Mouse (Mus musculus): Measurements from ENCODE around the gene Triobp.
"Not testable (repeated sequence)": the region's sequence is repeated elsewhere in the genome, so short reads cannot be mapped to it uniquely, and the experiment has no call there.

Gene Triobp

GRCm38 (mm10) chr15:79002036-79002435, 54.5 kb downstream of the Triobp start:
- peak; percentile 69 for DNase-seq

DNA sequence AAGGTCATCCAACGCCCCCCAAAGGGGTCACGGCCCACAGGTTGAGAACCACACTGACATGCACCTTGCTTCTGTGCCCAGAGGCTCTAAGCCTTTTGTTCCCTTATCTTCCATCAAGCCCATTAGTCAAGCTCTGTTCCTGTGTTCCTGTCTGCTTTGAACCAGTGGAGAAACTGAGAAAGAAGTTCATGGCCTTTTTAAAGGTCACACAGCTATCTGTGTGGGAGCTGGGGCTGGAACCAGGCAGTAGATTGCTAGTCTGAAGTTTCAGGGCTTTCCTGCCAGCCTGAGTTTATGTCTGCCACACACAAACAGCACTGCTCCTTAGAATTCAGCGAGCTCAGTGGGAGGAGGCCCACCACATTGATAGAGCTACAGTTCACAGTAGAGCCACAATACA, 55.6 kb downstream of the Triobp start:
- no peak for DNase-seq

DNA sequence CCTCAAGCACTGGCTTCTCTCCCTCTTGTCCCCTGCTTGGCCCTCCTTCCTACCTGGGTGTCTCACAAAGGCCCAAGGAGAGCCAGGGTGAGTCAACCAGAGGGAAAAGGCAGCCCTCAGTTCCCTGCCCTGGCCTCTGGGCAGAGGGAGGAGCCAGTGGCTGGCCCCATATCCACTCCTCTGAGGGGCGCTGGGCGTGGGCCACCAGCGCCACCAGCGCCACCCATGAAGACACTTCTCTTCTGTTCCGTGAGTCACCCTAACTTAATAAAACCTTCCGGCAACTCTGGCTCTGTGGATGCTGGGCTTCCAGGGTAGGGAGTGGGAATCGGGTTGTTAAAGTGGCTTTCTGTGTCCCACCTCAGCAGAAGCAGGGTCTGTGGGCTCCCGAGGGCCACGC, 58.1 kb downstream of the Triobp start:
- no peak for DNase-seq

GRCm38 (mm10) chr15:79006638-79007037, 59.1 kb downstream of the Triobp start:
- no peak for DNase-seq

DNA sequence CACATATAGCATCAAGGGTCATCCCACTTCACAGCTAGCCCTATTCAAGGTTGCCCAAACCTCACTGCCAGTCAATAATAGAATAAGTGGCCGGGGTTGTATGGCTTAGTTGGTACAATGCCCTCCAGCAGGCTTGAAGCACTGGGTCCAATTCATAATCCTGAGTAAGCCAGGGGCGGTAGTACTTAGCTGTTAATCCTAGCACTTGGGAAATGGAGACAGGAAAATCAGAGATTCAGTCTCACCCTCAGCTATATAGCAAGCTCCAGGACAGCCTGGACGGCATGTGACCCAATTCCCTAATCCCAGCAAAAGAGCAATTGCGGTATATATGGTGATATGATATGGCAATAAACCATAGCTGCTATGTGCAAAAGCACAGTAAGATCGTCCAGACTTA, 59.5 kb downstream of the Triobp start:
- DNase-seq = no peak

- DNase-seq = not testable (repeated sequence)
Measured at GRCm38 (mm10) chr15:79007836-79008235, 60.3 kb downstream of the Triobp start.

GRCm38 (mm10) chr15:79009734-79010133, 62.2 kb downstream of the Triobp start:
- DNase-seq = no peak

GRCm38 (mm10) chr15:79011550-79011949, 64.0 kb downstream of the Triobp start:
- no peak for DNase-seq

- DNase-seq = no peak
Measured at GRCm38 (mm10) chr15:79013382-79013781, 65.9 kb downstream of the Triobp start.

DNA sequence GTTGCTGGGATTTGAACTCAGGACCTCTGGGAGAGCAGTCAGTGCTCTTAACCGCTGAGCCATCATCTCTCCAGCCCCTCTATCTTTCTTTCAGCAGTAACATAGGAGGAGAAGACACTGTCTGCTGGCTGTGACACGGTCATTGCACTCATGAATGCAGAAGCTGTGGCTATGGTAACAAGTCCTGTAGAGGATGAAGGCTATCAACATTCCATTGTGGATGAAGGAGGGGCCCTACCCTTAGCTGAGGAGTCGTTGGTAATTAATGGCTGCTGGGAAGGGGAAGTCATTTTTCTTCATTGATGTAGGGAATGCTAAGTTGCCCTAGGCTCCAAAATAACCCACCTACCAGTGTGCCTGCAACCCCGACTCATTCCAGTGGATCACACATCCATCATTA, 70.7 kb downstream of the Triobp start:
- DNase-seq = no peak

- DNase-seq = no peak
Measured at GRCm38 (mm10) chr15:79018886-79019285, 71.4 kb downstream of the Triobp start.

- peak; percentile 57 for DNase-seq
Measured at GRCm38 (mm10) chr15:79022671-79023230, 75.2 kb downstream of the Triobp start.

- no peak for DNase-seq
Measured at GRCm38 (mm10) chr15:79023366-79023765, 75.8 kb downstream of the Triobp start.

DNA sequence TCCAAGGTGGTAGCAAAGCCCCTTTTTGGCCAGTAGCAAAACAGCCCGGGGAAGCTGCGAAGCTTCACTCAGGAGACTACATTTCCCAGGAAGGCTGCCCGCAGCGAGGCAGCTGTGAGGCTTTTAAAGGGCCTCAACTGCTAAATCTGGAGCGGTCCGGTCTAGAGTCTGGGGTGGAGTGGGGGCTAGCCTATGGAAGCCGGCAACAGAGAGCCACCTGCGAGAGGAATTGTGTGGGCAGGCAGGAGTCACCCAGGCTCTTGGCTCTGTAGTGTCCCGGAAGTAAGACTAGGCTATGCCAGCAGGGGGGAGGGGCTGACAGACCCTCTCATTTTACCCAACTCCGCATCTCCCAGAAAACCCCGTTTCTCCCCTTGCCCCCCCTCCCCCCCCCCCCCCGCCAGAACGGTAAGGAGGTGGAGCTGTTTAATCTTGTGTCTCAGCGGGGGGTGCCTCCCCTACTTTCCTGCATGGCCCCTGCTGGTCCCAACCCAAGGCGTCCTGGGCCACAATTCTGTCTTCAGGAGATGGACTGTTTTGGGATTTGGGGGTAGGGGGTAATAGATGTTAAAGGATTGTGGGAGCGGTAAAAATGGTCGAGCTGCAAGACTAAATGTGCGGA, 78.3 kb downstream of the Triobp start:
- peak; percentile 60 for DNase-seq

GRCm38 (mm10) chr15:79026511-79027290, 79.2 kb downstream of the Triobp start:
- peak; percentile 76 for DNase-seq

DNA sequence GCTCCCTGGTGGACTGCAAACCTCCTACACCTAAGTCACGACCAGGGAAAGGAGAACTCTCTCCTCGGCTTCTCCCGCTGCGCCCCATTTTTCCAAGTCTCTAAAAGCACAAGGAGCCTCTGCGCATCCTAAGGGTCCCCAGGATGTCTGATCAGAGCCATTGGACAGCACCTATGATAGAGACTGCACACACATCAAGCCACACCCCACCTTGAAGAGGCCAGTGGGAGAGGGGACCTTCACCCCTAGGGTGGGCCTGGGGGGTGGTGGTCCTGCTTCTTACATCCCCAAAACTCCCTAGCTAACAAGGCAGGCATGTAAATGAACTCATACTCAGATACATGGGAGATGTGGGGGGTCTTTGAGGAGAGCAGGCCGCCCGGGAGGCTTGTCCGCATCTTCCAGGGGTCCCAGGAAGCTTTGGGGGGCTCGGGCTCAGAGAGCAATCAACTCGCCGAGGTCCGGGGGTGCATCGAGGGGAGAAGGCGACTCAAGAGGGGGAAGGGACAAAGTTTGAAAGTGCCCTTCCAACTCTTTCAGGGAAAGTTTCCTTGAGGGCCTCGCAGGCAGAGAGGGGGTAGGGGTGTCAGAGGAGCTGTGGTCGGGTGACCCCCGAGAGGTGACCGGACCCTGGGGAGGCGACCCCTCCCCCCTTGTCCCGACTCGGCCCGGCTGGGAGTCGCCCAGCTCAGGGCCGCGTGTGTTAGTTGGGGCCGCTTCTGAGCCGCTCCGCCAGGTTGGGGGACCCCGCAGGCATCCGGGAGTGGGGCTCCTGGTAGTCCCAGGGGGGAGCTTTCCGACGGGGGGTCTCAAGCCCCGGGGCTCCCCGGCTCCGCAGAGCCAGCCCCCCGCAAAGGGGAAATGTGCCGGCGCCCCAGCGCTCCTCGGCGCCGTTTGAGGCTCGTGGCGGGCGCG, 80.0 kb downstream of the Triobp start:
- DNase-seq = peak; percentile 70

GRCm38 (mm10) chr15:79028237-79028738, 80.8 kb downstream of the Triobp start, which contains the start of gene H1f0:
Gene H1f0, plus strand, starts transcription at chr15:79028450.
- DNase-seq = peak; percentile 98

DNA sequence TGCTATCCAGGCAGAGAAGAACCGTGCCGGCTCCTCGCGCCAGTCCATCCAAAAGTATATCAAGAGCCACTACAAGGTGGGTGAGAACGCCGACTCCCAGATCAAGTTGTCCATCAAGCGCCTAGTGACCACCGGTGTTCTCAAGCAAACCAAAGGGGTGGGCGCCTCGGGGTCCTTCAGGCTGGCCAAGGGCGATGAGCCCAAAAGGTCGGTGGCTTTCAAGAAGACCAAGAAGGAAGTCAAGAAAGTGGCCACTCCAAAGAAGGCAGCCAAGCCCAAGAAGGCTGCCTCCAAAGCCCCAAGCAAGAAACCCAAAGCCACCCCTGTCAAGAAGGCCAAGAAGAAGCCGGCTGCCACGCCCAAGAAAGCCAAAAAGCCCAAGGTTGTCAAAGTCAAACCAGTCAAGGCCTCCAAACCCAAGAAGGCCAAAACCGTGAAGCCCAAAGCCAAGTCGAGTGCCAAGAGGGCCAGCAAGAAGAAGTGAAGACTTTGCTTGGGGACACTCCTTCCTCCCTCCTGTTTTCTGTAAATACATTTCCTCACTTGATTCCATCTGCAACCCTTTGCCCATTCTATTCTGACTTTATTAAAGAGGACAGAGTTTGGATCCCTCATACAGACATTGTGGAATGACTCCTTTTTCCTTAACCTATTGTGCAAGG, 81.4 kb downstream of the Triobp start:
- no peak for DNase-seq

GRCm38 (mm10) chr15:79029519-79030241, 82.2 kb downstream of the Triobp start:
- no peak for DNase-seq

GRCm38 (mm10) chr15:79030551-79031435, 83.3 kb downstream of the Triobp start:
- peak; percentile 95 for DNase-seq

Data from kidney, postnatal 10 days (tissue).